Mouse (Mus musculus): ENCODE measurements at regions not wholly inside any gene's neighbourhood (a gene's known extent, or its start where the extent isn't known, plus 50 kb on each side); places are given as distances from the start of the nearest gene placed in this dataset.
"Not testable (repeated sequence)": the region's sequence is repeated elsewhere in the genome, so short reads cannot be mapped to it uniquely, and the experiment has no call there.

DNA sequence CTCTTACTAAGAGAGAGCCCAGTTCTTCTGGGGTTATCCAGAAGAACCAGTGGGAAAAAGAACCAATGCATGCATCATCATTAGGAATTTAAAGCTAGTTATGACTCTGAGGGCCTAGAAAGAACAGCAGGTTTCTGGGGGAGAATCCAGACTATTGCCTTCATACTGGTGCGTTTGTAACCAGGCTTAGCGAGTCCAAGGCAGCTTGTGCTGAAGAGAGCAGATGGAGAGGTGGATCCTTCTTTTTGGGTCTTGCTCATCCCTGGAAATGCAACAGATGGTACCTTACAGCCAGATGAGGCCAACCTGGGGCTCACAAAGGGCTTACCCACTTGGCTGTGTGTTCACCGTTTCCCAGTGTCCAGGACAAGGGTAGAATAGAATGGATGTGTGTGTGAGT is 130.1 kb downstream of the Spata19 start:
- H3K27me3 ChIP-seq (replicated peaks; ENCODE audit: control insufficient read depth, insufficient read depth, low read length), result no peaks in the 10 kb centered on the region
- H3K36me3 ChIP-seq (ENCODE audit: control insufficient read depth, insufficient read depth, low read length), result no peaks in the 10 kb centered on the region
- 89% methylated on average over 3 of the region's 3 CpGs for WGBS
- no peaks in the 10 kb centered on the region for H3K4me1 ChIP-seq (ENCODE audit: control insufficient read depth, insufficient read depth, low read length)
- DNase-seq (ENCODE audit: low spot score) (no peak), ATAC-seq (ENCODE audit: low read depth) (no peak)
- H3K4me3 ChIP-seq (ENCODE audit: low read depth, low read length), result no peak overlapping the region
- no peak overlapping the region for H3K4me2 ChIP-seq (ENCODE audit: low read depth, low read length)
- no peaks in the 10 kb centered on the region for H3K9me3 ChIP-seq (ENCODE audit: control insufficient read depth, low read length)
- no peak overlapping the region for H3K9ac ChIP-seq (ENCODE audit: low read depth, low read length)
- H3K27ac ChIP-seq (replicated peaks; ENCODE audit: low read depth, low read length), result no peak overlapping the region

DNA sequence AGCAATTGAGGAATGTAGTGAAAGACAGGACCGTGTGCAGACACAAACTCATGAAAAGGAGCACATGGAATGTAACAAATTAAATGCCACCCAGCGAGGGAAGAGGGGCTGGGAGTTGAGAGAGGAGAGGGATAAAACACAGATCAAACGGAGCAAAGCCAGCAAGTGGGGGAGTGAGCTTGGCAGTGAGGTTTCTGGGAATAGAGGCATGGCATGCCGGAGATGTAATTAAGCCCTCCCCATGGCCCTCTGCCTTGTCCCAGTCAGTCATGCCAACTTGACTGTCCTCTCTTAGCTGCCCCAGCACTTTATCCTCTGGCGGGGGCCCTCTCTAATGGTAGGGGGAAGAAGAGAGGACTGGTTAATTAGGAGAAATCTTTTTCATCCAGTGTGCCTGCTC is 141.9 kb downstream of the Spata19 start:
- DNase-seq (ENCODE audit: low spot score) (peak; percentile 48), ATAC-seq (ENCODE audit: low read depth) (no peak)
- peaks cover 7% of the 10 kb centered on the region for H3K4me1 ChIP-seq (ENCODE audit: control insufficient read depth, insufficient read depth, low read length)
- no peaks in the 10 kb centered on the region for H3K27me3 ChIP-seq (replicated peaks; ENCODE audit: control insufficient read depth, insufficient read depth, low read length)
- no peak overlapping the region for H3K9ac ChIP-seq (ENCODE audit: low read depth, low read length)
- H3K4me3 ChIP-seq (ENCODE audit: low read depth, low read length), result no peak overlapping the region
- 18% methylated on average over 5 of the region's 5 CpGs for WGBS
- no peak overlapping the region; the same call in 1 of the 2 replicates for H3K27ac ChIP-seq (replicated peaks; ENCODE audit: low read depth, low read length)
- H3K36me3 ChIP-seq (ENCODE audit: control insufficient read depth, insufficient read depth, low read length), result no peaks in the 10 kb centered on the region
- no peak overlapping the region for H3K4me2 ChIP-seq (ENCODE audit: low read depth, low read length)
- no peaks in the 10 kb centered on the region for H3K9me3 ChIP-seq (ENCODE audit: control insufficient read depth, low read length)

DNA sequence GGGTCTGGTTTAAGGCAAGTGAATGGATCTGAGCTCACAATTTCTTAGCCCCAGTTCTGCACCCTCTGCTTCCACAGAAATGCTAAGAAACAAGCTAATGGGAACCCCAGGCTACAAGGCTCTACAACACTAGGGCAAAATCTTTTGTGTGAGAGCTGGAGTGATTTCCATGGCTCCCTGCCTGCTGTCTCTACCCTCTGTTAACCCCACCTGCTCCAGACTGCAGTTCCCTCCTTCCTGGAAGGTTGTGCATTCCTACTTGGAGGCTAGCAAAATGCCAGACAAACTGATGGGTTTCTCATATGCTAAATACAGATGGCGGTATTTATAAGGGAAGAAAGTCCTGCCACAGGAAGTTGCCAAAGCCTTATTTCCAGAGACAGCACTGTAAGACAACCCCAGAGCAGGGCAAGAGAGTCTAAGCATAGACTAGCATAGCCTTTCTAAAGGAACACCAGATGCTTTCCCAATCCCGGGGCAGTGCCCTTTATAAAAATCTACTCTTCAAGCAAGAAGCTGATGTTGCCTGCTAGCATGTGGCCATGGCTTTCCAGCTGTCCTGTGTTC is 145.1 kb downstream of the Spata19 start:
- peaks cover 7% of the 10 kb centered on the region for H3K4me1 ChIP-seq (ENCODE audit: control insufficient read depth, insufficient read depth, low read length)
- H3K4me3 ChIP-seq (ENCODE audit: low read depth, low read length), result no peak overlapping the region
- DNase-seq (ENCODE audit: low spot score), result no peak
- H3K4me2 ChIP-seq (ENCODE audit: low read depth, low read length), result no peak overlapping the region
- H3K9me3 ChIP-seq (ENCODE audit: control insufficient read depth, low read length), result no peaks in the 10 kb centered on the region
- no peak overlapping the region for H3K27ac ChIP-seq (replicated peaks; ENCODE audit: low read depth, low read length)
- no peak for ATAC-seq (ENCODE audit: low read depth)
- no peaks in the 10 kb centered on the region for H3K36me3 ChIP-seq (ENCODE audit: control insufficient read depth, insufficient read depth, low read length)
- WGBS, result 64% methylated on average over 2 of the region's 2 CpGs
- no peak overlapping the region for H3K9ac ChIP-seq (ENCODE audit: low read depth, low read length)
- no peaks in the 10 kb centered on the region for H3K27me3 ChIP-seq (replicated peaks; ENCODE audit: control insufficient read depth, insufficient read depth, low read length)

DNA sequence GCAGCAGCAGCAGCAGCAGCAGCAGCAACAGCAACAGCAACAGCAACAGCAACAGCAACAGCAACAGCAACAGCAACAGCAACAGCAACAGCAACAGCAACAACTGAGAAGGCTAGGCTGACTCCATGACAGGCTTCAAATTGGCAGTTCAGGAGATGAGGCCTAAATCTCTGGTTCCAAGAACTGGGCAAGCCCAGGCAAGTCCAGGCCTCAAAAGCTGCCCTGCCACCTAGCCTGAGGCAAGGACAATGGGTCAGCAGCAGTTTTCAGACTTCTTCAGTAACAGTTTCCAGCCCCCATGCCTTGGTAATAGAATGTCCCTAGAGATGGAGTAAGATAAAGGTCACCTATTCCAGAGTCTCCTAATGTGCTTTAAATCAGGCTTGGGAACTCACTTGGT is 158.1 kb downstream of the Spata19 start:
- not testable (repeated sequence) for H3K9ac ChIP-seq (ENCODE audit: low read depth, low read length); DNase-seq (ENCODE audit: low spot score); H3K36me3 ChIP-seq (ENCODE audit: control insufficient read depth, insufficient read depth, low read length); H3K4me1 ChIP-seq (ENCODE audit: control insufficient read depth, insufficient read depth, low read length); H3K4me3 ChIP-seq (ENCODE audit: low read depth, low read length); H3K27ac ChIP-seq (replicated peaks; ENCODE audit: low read depth, low read length); H3K9me3 ChIP-seq (ENCODE audit: control insufficient read depth, low read length); H3K4me2 ChIP-seq (ENCODE audit: low read depth, low read length); ATAC-seq (ENCODE audit: low read depth); H3K27me3 ChIP-seq (replicated peaks; ENCODE audit: control insufficient read depth, insufficient read depth, low read length)

DNA sequence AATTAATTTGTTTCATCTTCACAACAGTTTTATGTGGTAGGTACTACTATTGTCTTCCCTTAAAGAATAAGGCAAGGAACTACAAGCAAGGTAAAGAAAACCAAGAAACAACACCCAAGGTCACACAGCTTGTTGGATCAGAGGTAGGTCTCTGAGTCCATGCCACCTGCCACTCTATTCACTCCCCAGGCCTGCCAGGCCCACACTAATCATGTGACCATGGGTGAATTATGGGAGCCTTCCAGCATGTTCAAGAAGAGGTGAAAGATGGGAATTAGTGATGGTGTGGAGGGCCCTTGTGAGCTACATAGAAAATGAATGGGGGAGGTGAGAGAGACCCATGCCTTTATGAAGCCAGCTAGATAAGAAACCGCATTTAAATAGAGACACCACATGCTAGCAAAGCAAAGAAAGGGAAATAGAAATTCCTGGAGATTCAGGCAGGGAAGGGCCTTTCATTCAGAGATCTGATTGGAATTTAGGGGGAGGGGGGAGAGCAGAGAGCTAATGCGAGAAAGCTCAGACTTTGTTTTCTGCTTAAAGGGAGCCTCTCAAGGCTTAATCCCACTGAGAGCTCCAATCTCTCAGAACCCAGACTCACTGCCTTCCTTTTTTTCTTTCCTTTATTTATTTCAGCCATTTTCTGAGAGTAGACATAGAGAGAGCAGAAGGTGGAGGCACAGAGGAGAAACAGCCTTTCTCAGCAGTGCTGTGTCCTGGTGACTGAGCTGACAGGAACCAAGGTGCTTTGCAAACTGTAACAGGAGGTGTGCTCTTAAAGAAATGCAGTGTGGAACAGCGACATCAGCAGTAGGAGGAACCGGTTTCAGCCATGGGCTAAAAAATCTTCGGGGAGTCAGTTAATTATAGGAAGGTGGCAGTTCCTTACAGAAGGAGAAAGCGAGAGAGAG is 160.0 kb downstream of the Spata19 start:
- Histone ChIP-seq H3K27me3 (replicated peaks; ENCODE audit: control insufficient read depth, insufficient read depth, low read length) (no peaks in the 10 kb centered on the region), H3K36me3 (ENCODE audit: control insufficient read depth, insufficient read depth, low read length) (no peaks in the 10 kb centered on the region), H3K9ac (ENCODE audit: low read depth, low read length) (no peak overlapping the region), H3K27ac (replicated peaks; ENCODE audit: low read depth, low read length) (no peak overlapping the region), H3K4me2 (ENCODE audit: low read depth, low read length) (no peak overlapping the region), H3K4me1 (ENCODE audit: control insufficient read depth, insufficient read depth, low read length) (no peaks in the 10 kb centered on the region), H3K9me3 (ENCODE audit: control insufficient read depth, low read length) (0 out of 2 replicates have a peak, but pooled peaks cover 3% of the 10 kb centered on the region), H3K4me3 (ENCODE audit: low read depth, low read length) (no peak overlapping the region)
- 17% methylated on average over 6 of the region's 6 CpGs for WGBS
- DNase-seq (ENCODE audit: low spot score) (peak; percentile 24), ATAC-seq (ENCODE audit: low read depth) (no peak)

DNA sequence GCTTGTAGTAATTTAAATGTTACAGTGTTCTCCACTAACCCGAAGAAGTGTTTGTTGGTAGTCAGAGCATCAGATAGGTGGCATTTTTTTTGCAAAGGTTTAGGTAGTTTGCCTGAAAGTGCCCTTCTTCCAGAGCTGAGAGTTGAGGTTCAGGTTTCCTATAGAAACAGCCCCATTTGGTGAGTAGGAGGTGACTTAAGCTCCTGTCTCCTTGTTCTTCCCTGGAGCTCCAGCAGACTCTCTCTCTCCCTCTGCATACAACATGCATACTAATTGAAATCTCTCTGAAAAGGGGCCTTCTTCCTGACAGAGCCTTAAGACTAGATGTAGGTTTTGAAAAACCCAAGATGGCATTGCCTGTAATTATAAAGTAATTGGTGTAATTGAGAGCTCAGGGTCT is 161.3 kb downstream of the Spata19 start:
- Histone ChIP-seq H3K9me3 (ENCODE audit: control insufficient read depth, low read length) (0 out of 2 replicates have a peak, but pooled peaks cover 3% of the 10 kb centered on the region), H3K27me3 (replicated peaks; ENCODE audit: control insufficient read depth, insufficient read depth, low read length) (no peaks in the 10 kb centered on the region), H3K27ac (replicated peaks; ENCODE audit: low read depth, low read length) (no peak overlapping the region), H3K4me2 (ENCODE audit: low read depth, low read length) (no peak overlapping the region), H3K4me1 (ENCODE audit: control insufficient read depth, insufficient read depth, low read length) (no peaks in the 10 kb centered on the region), H3K9ac (ENCODE audit: low read depth, low read length) (no peak overlapping the region), H3K4me3 (ENCODE audit: low read depth, low read length) (no peak overlapping the region), H3K36me3 (ENCODE audit: control insufficient read depth, insufficient read depth, low read length) (no peaks in the 10 kb centered on the region)
- DNase-seq (ENCODE audit: low spot score) (no peak), ATAC-seq (ENCODE audit: low read depth) (no peak)
- WGBS, result 72% methylated on average over 1 of the region's 1 CpGs

DNA sequence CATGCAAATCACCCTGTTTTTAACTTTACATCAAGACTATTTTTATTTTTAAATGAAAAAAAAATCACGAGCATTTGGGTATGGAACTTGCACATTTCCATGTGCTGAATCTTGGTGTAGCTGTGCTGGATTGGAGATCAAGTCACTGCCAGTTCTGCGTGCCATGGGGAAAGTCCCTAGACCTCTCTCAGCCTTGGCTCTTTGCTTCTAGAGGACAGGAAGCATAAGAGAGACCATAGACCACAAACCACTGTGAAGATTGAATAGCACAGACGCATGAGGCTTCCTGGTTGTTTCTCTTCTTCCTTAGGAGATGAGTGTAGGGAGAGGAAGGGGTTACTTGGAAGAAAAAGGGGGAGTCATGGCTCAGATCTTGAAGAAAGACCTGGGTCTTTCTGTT is 161.7 kb downstream of the Spata19 start:
- no peaks in the 10 kb centered on the region for H3K27me3 ChIP-seq (replicated peaks; ENCODE audit: control insufficient read depth, insufficient read depth, low read length)
- WGBS, result 74% methylated on average over 3 of the region's 3 CpGs
- ATAC-seq (ENCODE audit: low read depth), result no peak

DNA sequence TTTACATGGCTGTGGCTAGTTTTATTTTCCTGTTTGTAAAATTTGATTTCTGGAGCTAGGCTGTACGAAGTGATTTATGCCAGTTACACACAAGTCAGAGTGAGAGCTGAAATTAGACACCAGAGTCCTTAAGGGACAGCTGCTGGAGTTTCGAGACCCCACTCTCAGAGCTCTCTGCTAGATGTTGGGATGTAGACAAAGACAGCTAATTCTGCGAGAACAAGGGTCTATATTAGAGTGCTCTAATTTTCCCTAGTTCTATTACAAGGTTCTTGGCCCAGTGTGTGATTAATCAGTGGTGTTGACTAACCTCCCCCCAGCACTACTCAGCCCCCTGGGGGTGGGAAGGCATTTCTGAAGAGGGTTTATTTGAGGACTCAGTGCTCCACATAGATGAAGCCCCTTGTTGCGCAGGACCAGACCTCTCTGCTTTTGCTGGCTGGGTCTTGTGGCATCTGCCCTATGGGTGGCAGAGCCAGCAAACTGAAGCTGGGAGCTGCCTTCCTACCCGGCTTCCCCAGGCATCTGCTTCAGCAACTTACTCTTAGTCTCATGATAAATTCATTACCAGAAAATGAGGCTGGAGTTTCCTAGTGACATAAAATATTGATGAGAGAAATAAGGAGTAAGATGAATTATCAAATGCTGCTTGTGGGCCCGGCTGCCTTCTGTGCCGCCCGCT is 171.9 kb downstream of the Spata19 start:
- H3K4me1 ChIP-seq (ENCODE audit: control insufficient read depth, insufficient read depth, low read length), result no peaks in the 10 kb centered on the region
- H3K4me3 ChIP-seq (ENCODE audit: low read depth, low read length), result no peak overlapping the region
- 61% methylated on average over 8 of the region's 8 CpGs for WGBS
- H3K9ac ChIP-seq (ENCODE audit: low read depth, low read length), result no peak overlapping the region
- no peaks in the 10 kb centered on the region for H3K36me3 ChIP-seq (ENCODE audit: control insufficient read depth, insufficient read depth, low read length)
- no peak overlapping the region for H3K27ac ChIP-seq (replicated peaks; ENCODE audit: low read depth, low read length)
- ATAC-seq (ENCODE audit: low read depth), result no peak
- no peak overlapping the region for H3K4me2 ChIP-seq (ENCODE audit: low read depth, low read length)
- H3K27me3 ChIP-seq (replicated peaks; ENCODE audit: control insufficient read depth, insufficient read depth, low read length), result no peaks in the 10 kb centered on the region
- peak; percentile 31 for DNase-seq (ENCODE audit: low spot score)
- H3K9me3 ChIP-seq (ENCODE audit: control insufficient read depth, low read length), result no peaks in the 10 kb centered on the region

More for the DNA sequence above, 161.7 kb downstream of the Spata19 start:
- H3K4me2 ChIP-seq (ENCODE audit: low read depth, low read length), result no peak overlapping the region
- H3K4me3 ChIP-seq (ENCODE audit: low read depth, low read length), result no peak overlapping the region
- no peak for DNase-seq (ENCODE audit: low spot score)
- no peaks in the 10 kb centered on the region for H3K36me3 ChIP-seq (ENCODE audit: control insufficient read depth, insufficient read depth, low read length)
- 0 out of 2 replicates have a peak, but pooled peaks cover 3% of the 10 kb centered on the region for H3K9me3 ChIP-seq (ENCODE audit: control insufficient read depth, low read length)
- H3K9ac ChIP-seq (ENCODE audit: low read depth, low read length), result no peak overlapping the region
- no peaks in the 10 kb centered on the region for H3K4me1 ChIP-seq (ENCODE audit: control insufficient read depth, insufficient read depth, low read length)
- no peak overlapping the region for H3K27ac ChIP-seq (replicated peaks; ENCODE audit: low read depth, low read length)

Data from embryonic facial prominence, embryonic 14.5 days (tissue).